Mouse (Mus musculus): ENCODE measurements around the gene Brat1. TPM values are rescaled to one million over a fixed set of nuclear protein-coding genes. Genes with fewer than 3 reads are reported as not detected.
A peak's percentile ranks its signal among the peaks of the same experiment; 100 is the strongest.

Brat1 gene
- polyA plus RNA-seq, 1 experiment from 2014 or later = 15.9 TPM

DNA sequence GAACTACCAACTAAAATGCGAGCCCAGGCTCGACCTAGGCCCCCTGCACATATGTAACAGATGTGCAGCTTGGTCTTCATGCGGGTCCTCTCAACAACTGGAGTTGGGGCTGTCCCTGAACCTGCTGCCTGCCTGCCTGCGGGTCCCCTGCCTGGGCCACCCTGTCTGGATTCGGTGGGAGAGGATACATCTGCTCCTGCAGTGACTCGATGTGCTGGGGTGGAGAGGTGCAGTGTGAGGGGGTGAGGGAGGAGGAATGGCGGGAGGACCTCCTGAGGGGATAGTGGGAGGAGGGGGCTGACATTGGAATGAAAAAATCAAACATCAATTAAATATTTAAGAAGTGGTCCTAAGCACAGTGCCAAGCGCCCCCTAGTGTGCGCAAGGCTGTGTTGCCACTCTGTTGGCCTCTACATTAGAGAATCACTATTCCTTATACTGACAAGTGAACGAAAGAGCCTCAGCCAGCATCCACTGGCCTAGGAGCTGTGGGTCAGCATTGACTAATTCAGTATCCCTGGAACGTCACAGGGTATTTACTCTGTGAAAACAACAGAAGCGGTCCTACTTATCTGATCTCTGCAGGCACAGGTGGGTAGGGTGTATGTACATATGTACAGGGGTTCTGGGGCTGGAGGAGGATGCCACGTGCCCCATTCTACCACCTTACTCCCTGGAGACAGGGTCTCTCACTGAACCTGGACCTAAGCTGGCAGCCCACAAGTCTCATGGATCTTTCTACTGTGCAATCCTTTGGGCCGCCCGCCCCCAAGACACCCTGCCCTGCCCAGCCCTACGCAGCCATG is 20.3 kb upstream of the Brat1 start:
- no peak overlapping the region for H3K4me2 ChIP-seq (ENCODE audit: low read depth)
- H3K4me3 ChIP-seq (ENCODE audit: low read depth, low read length) = no peak overlapping the region
- no peak overlapping the region for H3K9ac ChIP-seq (ENCODE audit: low read length)
- 67% methylated on average over 16 of the region's 16 CpGs for WGBS
- H3K9me3 ChIP-seq (ENCODE audit: control insufficient read depth, low read length) = no peaks in the 10 kb centered on the region
- DNase-seq (ENCODE audit: low spot score) (peak; percentile 69), ATAC-seq (ENCODE audit: insufficient read depth, low FRiP score, low TSS enrichment) (no peak)
- no peaks in the 10 kb centered on the region for H3K27me3 ChIP-seq (ENCODE audit: control insufficient read depth, insufficient read depth, low read length)
- H3K36me3 ChIP-seq (ENCODE audit: control insufficient read depth, insufficient read depth, low read length) = peaks cover under 1% of the 10 kb centered on the region
- H3K4me1 ChIP-seq (ENCODE audit: control insufficient read depth, insufficient read depth, low read length) = no peaks in the 10 kb centered on the region
- no peak overlapping the region for H3K27ac ChIP-seq (ENCODE audit: low read depth, low read length)

DNA sequence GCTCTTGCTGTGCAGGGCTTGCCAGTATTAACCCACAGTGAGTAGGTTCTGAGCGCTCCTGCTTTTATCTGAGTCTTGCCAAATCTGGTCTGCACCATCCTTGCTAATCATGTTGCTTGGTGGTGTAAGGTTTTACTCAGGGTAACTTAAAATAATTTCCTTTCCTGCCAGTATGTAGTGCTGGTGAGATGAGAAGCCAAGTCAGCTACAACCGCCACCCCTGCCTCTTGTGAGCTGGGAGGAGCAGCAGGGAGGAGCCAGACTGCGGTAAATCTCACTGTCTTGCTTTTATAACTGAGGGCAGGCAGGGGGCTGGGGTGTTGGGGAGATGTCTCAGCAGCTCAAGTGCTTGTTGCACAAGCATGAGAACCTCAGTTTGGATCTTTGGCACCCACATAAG is 16.4 kb upstream of the Brat1 start:
- WGBS = 76% methylated on average over 3 of the region's 3 CpGs
- ATAC-seq (ENCODE audit: insufficient read depth, low FRiP score, low TSS enrichment) (no peak), DNase-seq (ENCODE audit: low spot score) (no peak)
- Histone ChIP-seq H3K36me3 (ENCODE audit: control insufficient read depth, insufficient read depth, low read length) (peaks cover 5% of the 10 kb centered on the region; the same call in 1 of the 2 replicates), H3K27ac (ENCODE audit: low read depth, low read length) (no peak overlapping the region), H3K4me1 (ENCODE audit: control insufficient read depth, insufficient read depth, low read length) (no peaks in the 10 kb centered on the region), H3K4me2 (ENCODE audit: low read depth) (no peak overlapping the region), H3K9me3 (ENCODE audit: control insufficient read depth, low read length) (no peaks in the 10 kb centered on the region), H3K27me3 (ENCODE audit: control insufficient read depth, insufficient read depth, low read length) (no peaks in the 10 kb centered on the region), H3K4me3 (ENCODE audit: low read depth, low read length) (no peak overlapping the region), H3K9ac (ENCODE audit: low read length) (no peak overlapping the region)

DNA sequence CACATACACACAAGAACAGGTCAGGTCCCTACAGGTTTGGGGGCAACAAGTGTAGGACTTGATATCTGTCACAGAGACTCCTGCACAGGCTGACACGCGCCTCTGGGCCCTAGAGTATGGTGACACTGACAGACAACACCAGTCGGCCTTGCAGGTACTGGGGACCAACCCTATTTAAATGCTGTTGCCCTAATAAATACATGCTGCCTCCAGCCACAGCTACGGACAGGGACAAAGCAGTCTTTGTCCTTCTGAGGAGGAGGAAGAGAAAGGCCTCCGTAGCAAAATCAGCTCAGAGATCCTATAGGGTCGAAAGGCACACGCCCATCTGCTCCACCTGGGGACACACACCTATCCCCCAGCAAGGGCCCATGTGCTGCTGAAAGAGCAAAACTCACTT is 8.8 kb upstream of the Brat1 start:
- no peak for ATAC-seq (ENCODE audit: insufficient read depth, low FRiP score, low TSS enrichment)
- WGBS = 87% methylated on average over 7 of the region's 7 CpGs
- H3K27me3 ChIP-seq (ENCODE audit: control insufficient read depth, insufficient read depth, low read length) = no peaks in the 10 kb centered on the region
- H3K9me3 ChIP-seq (ENCODE audit: control insufficient read depth, low read length) = no peaks in the 10 kb centered on the region
- H3K36me3 ChIP-seq (ENCODE audit: control insufficient read depth, insufficient read depth, low read length) = peaks cover 7% of the 10 kb centered on the region
- no peak for DNase-seq (ENCODE audit: low spot score)
- H3K27ac ChIP-seq (ENCODE audit: low read depth, low read length) = no peak overlapping the region
- H3K4me2 ChIP-seq (ENCODE audit: low read depth) = no peak overlapping the region
- H3K4me1 ChIP-seq (ENCODE audit: control insufficient read depth, insufficient read depth, low read length) = no peaks in the 10 kb centered on the region
- H3K9ac ChIP-seq (ENCODE audit: low read length) = no peak overlapping the region
- no peak overlapping the region for H3K4me3 ChIP-seq (ENCODE audit: low read depth, low read length)

DNA sequence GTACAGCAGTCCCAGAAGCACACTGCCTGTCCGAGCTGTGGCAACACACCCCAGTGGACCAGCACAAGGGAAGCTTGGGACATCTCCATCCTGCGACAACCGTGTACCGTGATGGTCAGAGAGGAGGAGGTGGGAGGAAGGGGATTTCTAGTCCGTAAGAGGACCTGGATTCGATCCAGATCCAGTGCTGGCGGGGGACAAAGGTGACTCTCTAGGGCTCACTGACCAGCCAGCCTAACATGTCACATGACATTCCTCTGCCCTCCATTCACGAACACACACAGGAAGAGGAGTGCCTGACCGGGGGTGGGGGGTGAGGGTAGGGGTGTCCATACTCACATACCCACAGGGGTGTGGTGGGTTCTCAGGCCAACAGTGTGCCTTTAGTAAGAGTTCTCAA is 5.0 kb upstream of the Brat1 start:
- H3K9me3 ChIP-seq (ENCODE audit: control insufficient read depth, low read length) = no peaks in the 10 kb centered on the region
- H3K27ac ChIP-seq (ENCODE audit: low read depth, low read length) = no peak overlapping the region
- WGBS = 84% methylated on average over 9 of the region's 9 CpGs
- no peaks in the 10 kb centered on the region for H3K4me1 ChIP-seq (ENCODE audit: control insufficient read depth, insufficient read depth, low read length)
- H3K27me3 ChIP-seq (ENCODE audit: control insufficient read depth, insufficient read depth, low read length) = no peaks in the 10 kb centered on the region
- H3K9ac ChIP-seq (ENCODE audit: low read length) = no peak overlapping the region
- H3K36me3 ChIP-seq (ENCODE audit: control insufficient read depth, insufficient read depth, low read length) = peaks cover 6% of the 10 kb centered on the region
- DNase-seq (ENCODE audit: low spot score) = no peak
- no peak overlapping the region for H3K4me2 ChIP-seq (ENCODE audit: low read depth)
- no peak overlapping the region for H3K4me3 ChIP-seq (ENCODE audit: low read depth, low read length)
- no peak for ATAC-seq (ENCODE audit: insufficient read depth, low FRiP score, low TSS enrichment)

DNA sequence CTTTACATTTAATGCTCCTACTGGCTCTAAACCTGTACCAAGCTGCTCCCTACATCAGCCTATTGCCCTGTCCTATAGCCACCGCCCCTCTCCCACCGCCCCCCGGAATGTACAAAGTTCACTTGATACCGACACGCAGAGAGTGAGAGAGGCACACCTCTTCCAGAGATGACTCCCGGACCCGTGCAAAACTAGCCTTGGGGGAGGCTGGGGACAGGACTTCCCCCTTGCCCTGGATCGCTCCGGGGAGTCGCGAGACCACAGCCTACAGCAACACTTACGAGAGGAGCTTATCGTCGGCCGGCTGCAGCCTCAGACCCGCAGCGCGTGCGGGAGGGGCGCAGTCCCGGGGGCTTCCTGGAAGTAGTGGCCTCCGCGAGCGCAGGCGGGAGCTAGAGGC is 3.1 kb upstream of the Brat1 start:
- Histone ChIP-seq H3K4me2 (ENCODE audit: low read depth) (peak overlapping the region; percentile 92), H3K27me3 (ENCODE audit: control insufficient read depth, insufficient read depth, low read length) (no peaks in the 10 kb centered on the region), H3K27ac (ENCODE audit: low read depth, low read length) (peak overlapping the region; percentile 76), H3K4me3 (ENCODE audit: low read depth, low read length) (peak overlapping the region; percentile 87), H3K9me3 (ENCODE audit: control insufficient read depth, low read length) (no peaks in the 10 kb centered on the region), H3K4me1 (ENCODE audit: control insufficient read depth, insufficient read depth, low read length) (peaks cover 8% of the 10 kb centered on the region), H3K9ac (ENCODE audit: low read length) (peak overlapping the region; percentile 83), H3K36me3 (ENCODE audit: control insufficient read depth, insufficient read depth, low read length) (peaks cover 2% of the 10 kb centered on the region; the same call in 1 of the 2 replicates)
- no peak for ATAC-seq (ENCODE audit: insufficient read depth, low FRiP score, low TSS enrichment)
- no peak for DNase-seq (ENCODE audit: low spot score)
- under 1% methylated on average over 25 of the region's 25 CpGs for WGBS

DNA sequence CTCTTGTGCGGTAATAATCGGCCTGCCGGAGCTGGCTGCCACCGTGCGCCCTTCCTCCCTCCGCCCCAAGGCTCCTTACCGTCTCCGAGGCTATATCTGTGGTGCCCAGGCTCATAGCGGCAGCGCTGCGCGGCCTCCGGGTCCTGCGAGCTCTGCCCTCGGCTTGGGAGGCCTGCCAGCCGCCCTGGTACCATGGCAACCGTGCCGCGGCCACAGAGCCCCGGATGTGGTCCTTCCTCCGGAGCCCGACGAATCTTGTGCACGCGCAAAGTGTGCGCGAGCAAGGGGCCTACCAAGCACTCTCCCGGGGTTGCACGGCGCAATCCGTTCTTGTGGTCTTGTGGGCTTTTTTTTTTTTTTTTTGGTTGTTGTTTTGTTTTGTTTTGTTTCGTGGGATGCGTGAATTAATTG is 2.7 kb upstream of the Brat1 start, which contains the start of gene Iqce:
TSS of gene Iqce (minus strand) at position 276 of the 411 bp plus-strand sequence.
- Histone ChIP-seq H3K4me3 (ENCODE audit: low read depth, low read length) (peak within 1 kb of the TSS; percentile 87), H3K36me3 (ENCODE audit: control insufficient read depth, insufficient read depth, low read length) (peaks cover 2% of the 10 kb centered on the region; the same call in 1 of the 2 replicates), H3K27me3 (ENCODE audit: control insufficient read depth, insufficient read depth, low read length) (no peaks in the 10 kb centered on the region), H3K4me1 (ENCODE audit: control insufficient read depth, insufficient read depth, low read length) (peaks cover 8% of the 10 kb centered on the region), H3K27ac (ENCODE audit: low read depth, low read length) (peak within 1 kb of the TSS; percentile 76), H3K9ac (ENCODE audit: low read length) (peak within 1 kb of the TSS; percentile 83), H3K9me3 (ENCODE audit: control insufficient read depth, low read length) (no peaks in the 10 kb centered on the region), H3K4me2 (ENCODE audit: low read depth) (peak within 1 kb of the TSS; percentile 92)
- ATAC-seq (ENCODE audit: insufficient read depth, low FRiP score, low TSS enrichment) (peak; percentile 67), DNase-seq (ENCODE audit: low spot score) (peak; percentile 95)
- under 1% methylated on average over 27 of the region's 33 CpGs for WGBS

DNA sequence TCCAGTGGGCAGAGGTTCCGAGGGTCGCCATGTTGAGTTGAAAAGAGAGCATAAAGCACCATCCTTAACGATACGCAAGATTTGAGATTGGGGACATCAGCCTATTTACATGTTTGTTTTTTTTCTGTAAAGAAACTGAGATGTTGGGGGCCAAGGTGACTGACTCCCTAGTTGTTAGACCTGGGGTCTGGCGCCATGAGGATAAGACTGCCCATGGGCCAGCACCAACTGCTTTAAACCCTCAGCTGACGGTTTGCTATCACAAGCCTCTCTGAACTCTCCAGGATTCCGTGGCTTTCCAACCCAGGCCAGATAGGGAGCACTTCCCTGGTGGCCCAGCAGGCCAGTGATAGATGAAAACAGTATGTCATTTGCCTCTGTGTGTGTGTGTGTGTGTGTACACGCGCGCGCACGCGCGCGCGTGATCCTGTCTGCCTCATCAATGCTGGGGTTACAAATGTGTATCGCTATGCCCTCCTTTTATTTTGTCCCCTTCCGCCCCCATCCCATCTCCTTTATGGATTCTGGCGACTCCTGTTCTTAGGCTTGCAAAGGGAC is 2.1 kb upstream of the Brat1 start:
- Histone ChIP-seq H3K4me2 (ENCODE audit: low read depth) (peak overlapping the region; percentile 92), H3K27ac (ENCODE audit: low read depth, low read length) (no peak overlapping the region), H3K9me3 (ENCODE audit: control insufficient read depth, low read length) (no peaks in the 10 kb centered on the region), H3K4me1 (ENCODE audit: control insufficient read depth, insufficient read depth, low read length) (peaks cover 8% of the 10 kb centered on the region), H3K27me3 (ENCODE audit: control insufficient read depth, insufficient read depth, low read length) (no peaks in the 10 kb centered on the region), H3K36me3 (ENCODE audit: control insufficient read depth, insufficient read depth, low read length) (peaks cover 3% of the 10 kb centered on the region; the same call in 1 of the 2 replicates), H3K4me3 (ENCODE audit: low read depth, low read length) (peak overlapping the region; percentile 87), H3K9ac (ENCODE audit: low read length) (peak overlapping the region; percentile 83; the same call in 1 of the 2 replicates)
- ATAC-seq (ENCODE audit: insufficient read depth, low FRiP score, low TSS enrichment) (no peak), DNase-seq (ENCODE audit: low spot score) (peak; percentile 24)
- WGBS = 66% methylated on average over 19 of the region's 19 CpGs

DNA sequence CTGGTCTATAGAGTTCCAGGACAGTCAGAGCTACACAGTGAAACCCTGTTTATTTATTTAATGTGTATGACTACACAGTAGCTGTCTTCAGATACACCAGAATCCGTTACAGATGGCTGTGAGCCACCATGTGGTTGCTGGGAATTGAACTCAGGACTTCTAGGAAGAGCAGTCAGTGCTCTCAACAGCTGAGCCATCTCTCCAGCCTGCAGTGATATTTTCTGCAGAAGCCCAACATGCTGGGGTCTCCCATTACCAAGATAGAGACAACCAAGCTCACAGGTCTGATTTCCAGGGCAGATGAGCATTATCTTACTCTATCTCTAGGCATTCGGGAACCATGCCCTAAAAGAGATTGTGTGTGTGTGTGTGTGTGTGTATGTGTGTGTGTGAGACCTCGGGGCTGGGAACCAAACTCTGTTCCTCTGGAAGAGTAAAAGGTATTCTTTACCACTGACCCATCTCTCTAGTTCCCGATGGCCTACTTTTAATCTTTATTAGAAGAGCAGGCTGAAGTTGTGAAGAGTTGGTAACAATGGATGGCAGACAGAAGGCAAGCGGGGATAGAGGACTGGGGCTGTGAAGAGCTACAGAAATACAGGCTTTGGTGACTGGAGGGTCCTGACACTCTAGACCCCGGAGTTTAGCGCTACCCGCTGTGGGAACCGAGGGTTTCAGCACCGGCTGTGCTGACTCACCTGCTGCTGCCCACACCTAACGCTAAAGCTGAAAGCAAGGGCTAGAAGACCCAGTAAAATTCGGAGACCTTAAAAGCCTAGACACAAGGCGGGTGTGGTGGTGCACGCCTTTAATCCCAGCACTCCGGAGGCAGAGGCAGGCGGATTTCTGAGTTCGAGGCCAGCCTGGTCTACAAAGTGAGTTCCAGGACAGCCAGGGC is 1.1 kb upstream of the Brat1 start:
- H3K27ac ChIP-seq (ENCODE audit: low read depth, low read length) = no peak overlapping the region
- peaks cover 8% of the 10 kb centered on the region for H3K4me1 ChIP-seq (ENCODE audit: control insufficient read depth, insufficient read depth, low read length)
- H3K9ac ChIP-seq (ENCODE audit: low read length) = no peak overlapping the region

More for the DNA sequence above, 1.1 kb upstream of the Brat1 start:
- no peak for DNase-seq (ENCODE audit: low spot score)
- ATAC-seq (ENCODE audit: insufficient read depth, low FRiP score, low TSS enrichment) = no peak
- Histone ChIP-seq H3K36me3 (ENCODE audit: control insufficient read depth, insufficient read depth, low read length) (peaks cover 2% of the 10 kb centered on the region; the same call in 1 of the 2 replicates), H3K4me2 (ENCODE audit: low read depth) (peak overlapping the region; percentile 28), H3K4me3 (ENCODE audit: low read depth, low read length) (peak overlapping the region; percentile 63), H3K9me3 (ENCODE audit: control insufficient read depth, low read length) (no peaks in the 10 kb centered on the region), H3K27me3 (ENCODE audit: control insufficient read depth, insufficient read depth, low read length) (no peaks in the 10 kb centered on the region)
- 41% methylated on average over 17 of the region's 17 CpGs for WGBS

Measured in neural tube, embryonic 11.5 days (tissue).